19 mouse cellular contexts compared by ENCODE assay signal in the genomic region with DNA sequence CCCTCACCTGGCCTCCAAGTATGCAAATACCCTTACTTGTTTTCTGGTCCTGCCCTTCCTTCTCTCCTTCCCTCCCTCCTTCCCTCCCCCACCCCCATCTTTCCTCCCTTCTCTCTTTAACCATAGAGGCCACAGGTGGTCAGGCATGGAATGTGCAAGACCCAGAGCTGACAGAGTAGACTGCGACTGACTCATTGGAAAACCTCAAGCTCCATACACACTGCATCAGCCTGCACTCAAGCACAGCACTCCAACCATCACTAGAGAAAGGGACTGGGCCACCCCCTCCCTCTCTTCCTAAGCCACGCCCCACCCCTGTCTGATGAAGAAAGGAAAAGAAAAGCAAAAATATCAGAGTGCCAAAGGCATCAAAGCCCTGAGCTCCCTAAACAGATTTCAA.
"Had no signal": no experiment of that assay in that cellular context is flagged by ENCODE, and none has a peak within 500 bp of the region (broad histone marks: within the 10 kb centered on the region; RNA-seq: fewer than 3 reads in every experiment).

No protein-coding gene starts in this region.

- H3K9ac ChIP-seq: liver, embryonic 14.5 days; lung, embryonic 14.5 days; midbrain, embryonic 12.5 days; neural tube, embryonic 13.5 days; neural tube, embryonic 15.5 days; stomach, embryonic 15.5 days had no signal

- H3K27me3 ChIP-seq: neural tube, embryonic 13.5 days; neural tube, embryonic 15.5 days; stomach, embryonic 15.5 days had no signal

- ATAC-seq: midbrain, embryonic 16.5 days had no signal

- H3K4me2 ChIP-seq: lung, embryonic 14.5 days; midbrain, embryonic 12.5 days; neural tube, embryonic 13.5 days; neural tube, embryonic 15.5 days; stomach, embryonic 15.5 days had no signal

- H3K9me3 ChIP-seq: midbrain, embryonic 10.5 days; midbrain, embryonic 12.5 days; neural tube, embryonic 13.5 days; neural tube, embryonic 15.5 days; stomach, embryonic 15.5 days had no signal

- DNase-seq: lung, adult 18-20 months; lung, embryonic 14.5 days; lung, postnatal 4 days; midbrain, embryonic 14.5 days; retina, postnatal 1 day; right cerebral cortex, adult 18-20 months; right cerebral cortex, postnatal 25 days; thymus, adult 18-20 months; thymus, postnatal 25 days; thymus, postnatal 4 days had no signal

- H3K4me1 ChIP-seq: stomach, embryonic 15.5 days had no signal

- H3K36me3 ChIP-seq: midbrain, embryonic 12.5 days; neural tube, embryonic 13.5 days; neural tube, embryonic 15.5 days had no signal

- H3K4me3 ChIP-seq: midbrain, embryonic 10.5 days; midbrain, embryonic 12.5 days; myocyte; neural tube, embryonic 13.5 days; neural tube, embryonic 15.5 days; stomach, embryonic 15.5 days had no signal

- H3K27ac ChIP-seq: liver, embryonic 14.5 days; midbrain, embryonic 10.5 days; midbrain, embryonic 12.5 days; neural tube, embryonic 13.5 days; neural tube, embryonic 15.5 days; stomach, embryonic 15.5 days; stomach, postnatal 0 days had no signal
